Mouse (Mus musculus) liver, embryonic 16.5 days (tissue): ENCODE results near the gene Emc1. TPM values are rescaled to one million over a fixed set of nuclear protein-coding genes. Genes with fewer than 3 reads are reported as not detected.

Experiments
- ATAC-seq: fragments of 200-750 bp; cut with Nextera tagmentation; 2 replicates; pipeline ENCODE4 v1.8.0; 2017; ENCODE audit warnings: low read depth, mild to moderate bottlenecking, moderate number of reproducible peaks, moderate library complexity
- H3K27ac ChIP-seq: fragments of 300-500 bp; sonication (generic); 2 replicates; pipeline ENCODE4 v1.5.1; 2014; ENCODE audit warnings: mild to moderate bottlenecking, low read length
- H3K27me3 ChIP-seq: fragments of 300-500 bp; sonication (generic); 2 replicates; pipeline ENCODE4 v1.6.1; 2014; ENCODE audit warnings: low read depth, low read length, mixed read lengths; ENCODE audit not compliant: control insufficient read depth, insufficient read depth
- H3K36me3 ChIP-seq: fragments of 300-500 bp; sonication (generic); 2 replicates; pipeline ENCODE4 v1.6.1; 2014; ENCODE audit warnings: mild to moderate bottlenecking; ENCODE audit not compliant: control insufficient read depth, insufficient read depth
- H3K4me1 ChIP-seq: fragments of 300-500 bp; sonication (generic); 2 replicates; pipeline ENCODE4 v1.6.1; 2014; ENCODE audit warnings: low read depth, low read length, mixed read lengths; ENCODE audit not compliant: control insufficient read depth
- H3K4me2 ChIP-seq: fragments of 300-500 bp; sonication (generic); 2 replicates; pipeline ENCODE4 v1.6.1; 2014; ENCODE audit warnings: low read depth, low read length, mixed read lengths
- H3K4me3 ChIP-seq: fragments of 300-500 bp; sonication (generic); 2 replicates; pipeline ENCODE4 v1.5.1; 2014; ENCODE audit warnings: low read depth, mild to moderate bottlenecking, low read length
- H3K9ac ChIP-seq: fragments of 300-500 bp; sonication (generic); 2 replicates; pipeline ENCODE4 v1.6.1; 2014; ENCODE audit warnings: low read depth, low read length
- H3K9me3 ChIP-seq: fragments of 300-500 bp; sonication (generic); replicated peaks from 2 replicates; pipeline ENCODE4 v1.6.1; 2016; ENCODE audit warnings: low read length; ENCODE audit not compliant: control insufficient read depth
- WGBS: fragments of 180-500 bp; shearing (Covaris S2); extraction: QIAGEN DNeasy Blood & Tissue Kit; methylation state at CpG from one replicate; pipeline ENCODE4 v1.1.7; 2014; ENCODE audit not compliant: insufficient replicate concordance; 5-methylcytosine and 5-hydroxymethylcytosine counted together
- polyA plus RNA-seq: library from polyadenylated mRNA; unstranded; fragments of >200 nt; fragmentation: Nextera tagmentation; extraction: Ambion mirVana; gene quantifications from 2 replicates; pipeline ENCODE4 v1.2.1, GENCODE M21; 2015

The Emc1 gene
- polyA plus RNA-seq, 1 experiment from 2014 or later, result 12.8 TPM

- Histone ChIP-seq H3K9ac (no peak overlapping the region), H3K27me3 (no peaks in the 10 kb centered on the region), H3K4me3 (no peak overlapping the region), H3K9me3 (no peaks in the 10 kb centered on the region), H3K36me3 (no peaks in the 10 kb centered on the region), H3K4me1 (no peaks in the 10 kb centered on the region), H3K4me2 (no peak overlapping the region), H3K27ac (no peak overlapping the region)
- ATAC-seq, result no peak
- WGBS, result 71% methylated on average over 11 of the region's 11 CpGs
These were observed 33.9 kb upstream of the Emc1 start for GRCm38 (mm10) chr4:139318449-139318848.

GRCm38 (mm10) chr4:139319740-139320139, 32.6 kb upstream of the Emc1 start:
- Histone ChIP-seq H3K4me3 (no peak overlapping the region), H3K9ac (no peak overlapping the region), H3K27ac (no peak overlapping the region), H3K27me3 (no peaks in the 10 kb centered on the region), H3K9me3 (no peaks in the 10 kb centered on the region), H3K4me2 (no peak overlapping the region), H3K36me3 (no peaks in the 10 kb centered on the region), H3K4me1 (no peaks in the 10 kb centered on the region)
- WGBS, result 75% methylated on average over 4 of the region's 4 CpGs
- ATAC-seq, result no peak

GRCm38 (mm10) chr4:139330605-139331004, 21.8 kb upstream of the Emc1 start:
- peak; percentile 78 for ATAC-seq
- peak overlapping the region; percentile 59 for H3K4me3 ChIP-seq
- H3K4me1 ChIP-seq, result peaks cover 30% of the 10 kb centered on the region
- peak overlapping the region; percentile 84 for H3K4me2 ChIP-seq
- H3K9me3 ChIP-seq, result no peaks in the 10 kb centered on the region
- WGBS, result 3% methylated on average over 10 of the region's 10 CpGs
- H3K27me3 ChIP-seq, result no peaks in the 10 kb centered on the region
- H3K27ac ChIP-seq, result no peak overlapping the region
- peak overlapping the region; percentile 65 for H3K9ac ChIP-seq
- no peaks in the 10 kb centered on the region for H3K36me3 ChIP-seq

- H3K27me3 ChIP-seq, result no peaks in the 10 kb centered on the region
- 44% methylated on average over 7 of the region's 9 CpGs for WGBS
- no peaks in the 10 kb centered on the region for H3K36me3 ChIP-seq
- H3K9ac ChIP-seq, result peak overlapping the region; percentile 56
- no peak for ATAC-seq
- H3K27ac ChIP-seq, result peak overlapping the region; percentile 98
- H3K4me1 ChIP-seq, result peaks cover 49% of the 10 kb centered on the region
- no peaks in the 10 kb centered on the region for H3K9me3 ChIP-seq
- peak overlapping the region; percentile 61 for H3K4me3 ChIP-seq
- peak overlapping the region; percentile 59 for H3K4me2 ChIP-seq
These were observed 17.6 kb upstream of the Emc1 start for GRCm38 (mm10) chr4:139334631-139335295.

GRCm38 (mm10) chr4:139335507-139335906, 16.9 kb upstream of the Emc1 start:
- H3K9me3 ChIP-seq, result no peaks in the 10 kb centered on the region
- H3K36me3 ChIP-seq, result no peaks in the 10 kb centered on the region
- 14% methylated on average over 7 of the region's 7 CpGs for WGBS
- H3K9ac ChIP-seq, result peak overlapping the region; percentile 56
- peak; percentile 84 for ATAC-seq
- peaks cover 49% of the 10 kb centered on the region for H3K4me1 ChIP-seq
- H3K4me2 ChIP-seq, result peak overlapping the region; percentile 59
- peak overlapping the region; percentile 61 for H3K4me3 ChIP-seq
- H3K27me3 ChIP-seq, result no peaks in the 10 kb centered on the region
- H3K27ac ChIP-seq, result peak overlapping the region; percentile 98

GRCm38 (mm10) chr4:139336822-139337483, 15.4 kb upstream of the Emc1 start:
- Histone ChIP-seq H3K9ac (peak overlapping the region; percentile 49), H3K4me1 (peaks cover 39% of the 10 kb centered on the region), H3K36me3 (no peaks in the 10 kb centered on the region), H3K9me3 (no peaks in the 10 kb centered on the region), H3K4me2 (peak overlapping the region; percentile 59), H3K27me3 (no peaks in the 10 kb centered on the region), H3K4me3 (peak overlapping the region; percentile 61), H3K27ac (peak overlapping the region; percentile 98)
- WGBS, result 12% methylated on average over 24 of the region's 24 CpGs
- ATAC-seq, result peak; percentile 65

- Histone ChIP-seq H3K36me3 (no peaks in the 10 kb centered on the region), H3K9me3 (no peaks in the 10 kb centered on the region), H3K9ac (no peak overlapping the region), H3K4me3 (no peak overlapping the region), H3K4me1 (peaks cover 36% of the 10 kb centered on the region), H3K27me3 (no peaks in the 10 kb centered on the region), H3K4me2 (no peak overlapping the region), H3K27ac (no peak overlapping the region)
- ATAC-seq, result no peak
- 55% methylated on average over 33 of the region's 33 CpGs for WGBS
These were observed 14.2 kb upstream of the Emc1 start for GRCm38 (mm10) chr4:139338145-139338544.

GRCm38 (mm10) chr4:139340835-139341234, 11.6 kb upstream of the Emc1 start:
- H3K4me1 ChIP-seq, result peaks cover 21% of the 10 kb centered on the region
- H3K27me3 ChIP-seq, result no peaks in the 10 kb centered on the region
- H3K9me3 ChIP-seq, result no peaks in the 10 kb centered on the region
- no peak for ATAC-seq
- no peaks in the 10 kb centered on the region; the same call in 1 of the 2 replicates for H3K36me3 ChIP-seq
- H3K4me2 ChIP-seq, result no peak overlapping the region
- 53% methylated on average over 4 of the region's 4 CpGs for WGBS
- no peak overlapping the region for H3K9ac ChIP-seq
- no peak overlapping the region for H3K4me3 ChIP-seq
- H3K27ac ChIP-seq, result no peak overlapping the region

GRCm38 (mm10) chr4:139341556-139342233, 10.7 kb upstream of the Emc1 start:
- Histone ChIP-seq H3K27me3 (no peaks in the 10 kb centered on the region), H3K4me2 (no peak overlapping the region), H3K9me3 (no peaks in the 10 kb centered on the region), H3K4me3 (no peak overlapping the region), H3K27ac (no peak overlapping the region), H3K36me3 (peaks cover 3% of the 10 kb centered on the region), H3K9ac (peak overlapping the region; percentile 20; the same call in 1 of the 2 replicates), H3K4me1 (peaks cover 15% of the 10 kb centered on the region)
- WGBS, result 67% methylated on average over 7 of the region's 7 CpGs
- no peak for ATAC-seq
